Mouse (Mus musculus): Measurements from ENCODE around the gene Olfr437. TPM values are rescaled to one million over a fixed set of nuclear protein-coding genes. Genes with fewer than 3 reads are reported as not detected.
"Not testable (repeated sequence)": the region's sequence is repeated elsewhere in the genome, so short reads cannot be mapped to it uniquely, and the experiment has no call there.

Olfr437 gene
- polyA plus RNA-seq, 1 experiment from 2014 or later = not detected

DNA sequence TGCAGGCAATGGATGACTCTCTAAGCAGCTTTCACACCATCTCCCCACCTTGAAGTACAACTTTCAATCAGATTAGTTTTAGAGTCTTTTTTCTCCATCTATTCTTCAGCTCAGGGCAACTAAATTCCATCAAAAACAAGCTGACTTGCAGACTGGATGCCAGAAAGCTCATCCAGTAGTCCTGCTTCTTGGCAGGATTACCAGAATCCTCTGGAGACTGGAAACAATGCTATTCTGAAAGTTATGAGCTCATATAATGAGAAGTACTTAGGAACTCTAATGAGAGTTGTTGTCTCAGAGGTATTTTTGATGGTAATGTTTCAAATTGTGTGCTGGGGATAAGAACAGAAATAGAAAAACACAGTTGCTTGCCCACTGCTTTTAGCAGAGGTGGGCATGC lies 33.7 kb downstream of the Olfr437 start, which contains the start of gene Olfr435:
Gene Olfr435 (plus strand): TSS at position 366 of the 400 bp plus-strand sequence.
- Histone ChIP-seq H3K36me3 (ENCODE audit: control insufficient read depth, insufficient read depth, low read length) (no peaks in the 10 kb centered on the region), H3K27me3 (ENCODE audit: control insufficient read depth, insufficient read depth, low read length) (no peaks in the 10 kb centered on the region), H3K4me1 (ENCODE audit: control insufficient read depth, insufficient read depth, low read length) (no peaks in the 10 kb centered on the region), H3K27ac (replicated peaks; ENCODE audit: low read depth, low read length) (no peak within 1 kb of the TSS), H3K4me2 (ENCODE audit: low read depth, severe bottlenecking) (no peak within 1 kb of the TSS), H3K9ac (ENCODE audit: low read length) (no peak within 1 kb of the TSS), H3K9me3 (ENCODE audit: control insufficient read depth, low read length) (no peaks in the 10 kb centered on the region), H3K4me3 (ENCODE audit: low read depth, low read length) (no peak within 1 kb of the TSS)
- no peak for ATAC-seq (ENCODE audit: insufficient number of reproducible peaks, low FRiP score, low TSS enrichment, low read depth)
- DNase-seq (ENCODE audit: low spot score) = no peak

DNA sequence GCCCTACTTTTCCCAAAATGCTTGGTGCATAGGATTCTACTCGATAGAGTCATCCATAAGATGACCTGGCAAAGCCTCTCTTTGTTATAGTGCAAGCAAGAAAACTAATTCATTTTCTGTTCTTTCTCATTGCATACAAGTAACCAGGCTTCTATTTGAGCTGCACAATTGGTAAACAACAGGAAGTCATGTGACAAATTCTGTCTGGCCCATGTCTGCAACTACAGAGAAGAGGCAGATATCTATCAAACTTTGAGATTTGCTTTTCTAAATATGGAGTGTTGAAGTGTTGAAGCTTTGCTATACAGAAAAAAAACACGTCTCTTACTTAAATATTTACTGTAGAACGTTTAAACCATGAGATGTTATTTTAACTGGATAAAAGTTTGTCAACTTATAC lies 35.0 kb downstream of the Olfr437 start:
- Histone ChIP-seq H3K9ac (ENCODE audit: low read length) (no peak overlapping the region), H3K36me3 (ENCODE audit: control insufficient read depth, insufficient read depth, low read length) (no peaks in the 10 kb centered on the region), H3K27me3 (ENCODE audit: control insufficient read depth, insufficient read depth, low read length) (no peaks in the 10 kb centered on the region), H3K9me3 (ENCODE audit: control insufficient read depth, low read length) (no peaks in the 10 kb centered on the region), H3K27ac (replicated peaks; ENCODE audit: low read depth, low read length) (no peak overlapping the region), H3K4me1 (ENCODE audit: control insufficient read depth, insufficient read depth, low read length) (no peaks in the 10 kb centered on the region), H3K4me2 (ENCODE audit: low read depth, severe bottlenecking) (no peak overlapping the region), H3K4me3 (ENCODE audit: low read depth, low read length) (no peak overlapping the region)
- no peak for DNase-seq (ENCODE audit: low spot score)
- 86% methylated on average over 3 of the region's 3 CpGs for WGBS
- no peak for ATAC-seq (ENCODE audit: insufficient number of reproducible peaks, low FRiP score, low TSS enrichment, low read depth)

DNA sequence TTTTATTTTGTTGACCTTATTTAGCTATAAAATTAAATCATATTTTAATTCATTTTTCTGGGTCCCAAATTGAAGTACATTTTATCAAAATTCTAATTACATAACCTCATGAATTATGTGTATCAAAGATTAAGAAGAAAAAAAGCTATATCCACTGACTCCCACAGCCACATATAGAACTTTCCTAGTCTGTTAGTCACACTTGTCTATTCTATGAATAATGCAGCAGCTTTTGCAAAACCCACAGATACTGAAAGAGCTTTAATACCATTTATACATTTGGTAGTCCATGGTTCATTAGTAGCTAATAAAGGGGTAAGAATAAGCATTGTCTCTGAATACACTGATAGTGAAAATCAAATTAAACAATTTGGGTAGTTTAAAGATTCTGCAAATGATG lies 39.7 kb downstream of the Olfr437 start:
- H3K36me3 ChIP-seq (ENCODE audit: control insufficient read depth, insufficient read depth, low read length) = no peaks in the 10 kb centered on the region
- H3K9ac ChIP-seq (ENCODE audit: low read length) = no peak overlapping the region
- no peak overlapping the region for H3K4me3 ChIP-seq (ENCODE audit: low read depth, low read length)
- DNase-seq (ENCODE audit: low spot score) = no peak
- H3K4me2 ChIP-seq (ENCODE audit: low read depth, severe bottlenecking) = no peak overlapping the region
- ATAC-seq (ENCODE audit: insufficient number of reproducible peaks, low FRiP score, low TSS enrichment, low read depth) = no peak
- H3K27ac ChIP-seq (replicated peaks; ENCODE audit: low read depth, low read length) = no peak overlapping the region
- no peaks in the 10 kb centered on the region for H3K27me3 ChIP-seq (ENCODE audit: control insufficient read depth, insufficient read depth, low read length)
- no peaks in the 10 kb centered on the region for H3K9me3 ChIP-seq (ENCODE audit: control insufficient read depth, low read length)
- H3K4me1 ChIP-seq (ENCODE audit: control insufficient read depth, insufficient read depth, low read length) = no peaks in the 10 kb centered on the region

DNA sequence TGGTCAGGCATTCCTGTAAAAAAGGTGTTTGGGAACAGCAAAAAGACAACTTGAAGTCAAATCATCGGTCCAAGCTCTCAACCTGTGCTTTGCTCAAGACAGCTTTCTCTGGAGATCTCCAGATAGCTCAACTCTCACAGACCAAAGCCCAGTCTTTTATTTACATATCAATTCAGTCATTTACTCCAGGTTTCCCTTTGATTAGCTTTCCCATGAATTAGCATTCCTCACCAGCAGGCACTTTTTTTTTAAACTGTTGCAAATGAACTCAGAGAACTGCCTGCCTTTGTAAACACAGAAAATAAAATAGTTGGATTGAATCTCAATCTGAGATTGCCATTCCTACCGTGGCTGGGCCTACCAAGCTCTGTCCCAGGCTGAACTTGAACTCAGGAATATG lies 42.3 kb downstream of the Olfr437 start:
- Histone ChIP-seq H3K9me3 (ENCODE audit: control insufficient read depth, low read length) (no peaks in the 10 kb centered on the region), H3K27me3 (ENCODE audit: control insufficient read depth, insufficient read depth, low read length) (no peaks in the 10 kb centered on the region), H3K4me3 (ENCODE audit: low read depth, low read length) (no peak overlapping the region), H3K9ac (ENCODE audit: low read length) (no peak overlapping the region), H3K4me1 (ENCODE audit: control insufficient read depth, insufficient read depth, low read length) (no peaks in the 10 kb centered on the region), H3K4me2 (ENCODE audit: low read depth, severe bottlenecking) (no peak overlapping the region), H3K36me3 (ENCODE audit: control insufficient read depth, insufficient read depth, low read length) (no peaks in the 10 kb centered on the region), H3K27ac (replicated peaks; ENCODE audit: low read depth, low read length) (no peak overlapping the region)
- ATAC-seq (ENCODE audit: insufficient number of reproducible peaks, low FRiP score, low TSS enrichment, low read depth) (no peak), DNase-seq (ENCODE audit: low spot score) (no peak)
- 39% methylated on average over 2 of the region's 2 CpGs for WGBS

DNA sequence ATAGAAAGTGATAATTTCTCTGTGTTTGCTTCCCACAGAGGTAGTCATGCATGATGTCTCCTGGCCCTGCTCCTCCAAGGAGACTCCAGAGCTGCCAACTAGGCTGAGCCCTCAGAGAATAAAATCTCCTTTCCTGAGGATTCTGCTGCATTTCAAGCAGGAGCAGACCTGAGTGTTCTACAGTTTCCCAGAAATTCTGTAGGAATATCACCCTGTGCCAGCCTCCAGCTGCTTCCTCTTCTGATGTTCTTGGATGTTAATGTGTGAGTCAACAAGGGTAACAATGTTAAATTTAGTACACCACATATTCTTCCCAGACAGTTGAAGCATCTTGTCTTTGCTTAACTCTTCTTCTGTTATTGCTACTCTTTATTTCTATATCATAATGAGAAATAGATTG lies 49.8 kb downstream of the Olfr437 start, which contains the start of gene Olfr434:
Gene Olfr434 (plus strand): TSS at position 149 of the 400 bp plus-strand sequence.
- ATAC-seq (ENCODE audit: insufficient number of reproducible peaks, low FRiP score, low TSS enrichment, low read depth); H3K4me1 ChIP-seq (ENCODE audit: control insufficient read depth, insufficient read depth, low read length); H3K4me2 ChIP-seq (ENCODE audit: low read depth, severe bottlenecking); H3K4me3 ChIP-seq (ENCODE audit: low read depth, low read length); DNase-seq (ENCODE audit: low spot score); H3K27ac ChIP-seq (replicated peaks; ENCODE audit: low read depth, low read length); H3K27me3 ChIP-seq (ENCODE audit: control insufficient read depth, insufficient read depth, low read length); H3K9me3 ChIP-seq (ENCODE audit: control insufficient read depth, low read length); H3K9ac ChIP-seq (ENCODE audit: low read length); H3K36me3 ChIP-seq (ENCODE audit: control insufficient read depth, insufficient read depth, low read length): not testable (repeated sequence)

Other genes starting within 250 kb of the Olfr437 start
- not detected in 2 replicates for gene Olfr446, start 241.9 kb upstream of the Olfr437 start, polyA plus RNA-seq (2014; fragmentation: Nextera tagmentation; extraction: Ambion mirVana)
- gene Olfr444, start 214.2 kb upstream of the Olfr437 start, polyA plus RNA-seq (2014; fragmentation: Nextera tagmentation; extraction: Ambion mirVana) = not detected in 2 replicates
- gene Olfr441, start 56.9 kb upstream of the Olfr437 start, polyA plus RNA-seq (2014; fragmentation: Nextera tagmentation; extraction: Ambion mirVana) = not detected in 2 replicates
- not detected in 2 replicates for gene Olfr237-ps1, start 16.7 kb upstream of the Olfr437 start, polyA plus RNA-seq (2014; fragmentation: Nextera tagmentation; extraction: Ambion mirVana)
- not detected in 2 replicates for gene Olfr13, start 8.9 kb downstream of the Olfr437 start, polyA plus RNA-seq (2014; fragmentation: Nextera tagmentation; extraction: Ambion mirVana)
- not detected in 2 replicates for gene Olfr435, start 33.9 kb downstream of the Olfr437 start, polyA plus RNA-seq (2014; fragmentation: Nextera tagmentation; extraction: Ambion mirVana)
- gene Olfr434, start 49.7 kb downstream of the Olfr437 start, polyA plus RNA-seq (2014; fragmentation: Nextera tagmentation; extraction: Ambion mirVana) = not detected in 2 replicates
- not detected in 2 replicates for gene Olfr47, start 68.2 kb downstream of the Olfr437 start, polyA plus RNA-seq (2014; fragmentation: Nextera tagmentation; extraction: Ambion mirVana)
- 5.1 and 7.5 TPM in 2 replicates for gene Arhgef5, start 102.3 kb downstream of the Olfr437 start, polyA plus RNA-seq (2014; fragmentation: Nextera tagmentation; extraction: Ambion mirVana)
- not detected in 2 replicates for gene Nobox, start 146.3 kb downstream of the Olfr437 start, polyA plus RNA-seq (2014; fragmentation: Nextera tagmentation; extraction: Ambion mirVana)